Mouse (Mus musculus) right cerebral cortex, adult 2 months (tissue): ENCODE results near the gene Slc9c1.

ENCODE experiments used
- DNase-seq, 2 experiments: peaks; one replicate each; pipeline ENCODE4 v3.0.0; 2021 to 2022; ENCODE audit warnings: low spot score in 2 of 2

Slc9c1 gene

GRCm38 (mm10) chr16:45625342-45625741, 90.2 kb downstream of the Slc9c1 start:
- DNase-seq = no peak

DNA sequence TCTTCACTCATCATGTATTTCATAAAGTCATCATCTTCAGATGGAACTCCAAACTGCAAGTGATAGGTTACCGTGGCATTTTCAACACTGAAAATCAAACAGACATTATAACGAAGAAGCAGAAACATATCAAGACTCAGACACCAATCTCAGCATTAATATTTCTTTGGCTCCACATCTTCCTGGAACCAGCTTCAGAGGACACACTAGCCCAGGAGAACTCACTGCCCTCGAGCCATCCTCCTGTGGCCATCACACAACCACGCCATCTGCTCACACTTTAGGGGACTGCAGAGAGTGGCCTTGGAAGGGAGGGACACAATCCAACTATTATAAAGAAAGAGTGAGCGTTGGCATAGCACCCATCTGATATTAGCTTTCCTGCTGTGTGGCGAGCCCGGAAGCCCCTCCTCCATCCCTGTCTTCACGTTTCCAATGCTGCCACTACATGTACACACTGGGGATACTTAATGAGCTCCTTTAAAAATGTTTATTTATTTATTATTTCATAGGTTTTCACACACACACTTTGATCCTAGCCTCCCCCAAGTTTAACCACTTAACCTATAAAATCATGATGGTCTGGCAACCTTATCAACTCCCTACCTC, 94.5 kb downstream of the Slc9c1 start:
- no peak for DNase-seq

GRCm38 (mm10) chr16:45630347-45630960, 95.3 kb downstream of the Slc9c1 start:
- DNase-seq = peak; percentile 74 to 76

GRCm38 (mm10) chr16:45632420-45632819, 97.3 kb downstream of the Slc9c1 start:
- DNase-seq = no peak

- no peak for DNase-seq
Measured at GRCm38 (mm10) chr16:45635826-45636225, 100.7 kb downstream of the Slc9c1 start.

- no peak for DNase-seq
Measured at GRCm38 (mm10) chr16:45640070-45640762, 105.1 kb downstream of the Slc9c1 start.

DNA sequence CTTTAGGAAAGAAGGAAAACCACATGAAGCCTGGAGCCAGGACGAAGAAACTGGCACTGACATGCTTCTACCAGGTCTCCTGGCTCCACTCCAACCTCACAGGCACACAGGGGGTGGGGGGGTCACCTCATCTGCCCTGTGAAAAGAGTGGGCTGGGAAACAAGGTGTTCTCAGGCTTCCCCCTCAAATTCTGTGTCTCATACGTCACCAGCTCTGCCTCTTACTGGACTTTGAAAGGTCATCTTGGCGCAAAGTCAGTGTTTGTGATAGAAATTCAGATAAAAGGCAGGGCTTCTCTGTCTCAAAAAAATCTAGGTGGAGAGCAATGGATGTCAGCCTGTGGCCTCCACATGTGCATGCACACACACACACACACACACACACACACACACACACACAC, 106.2 kb downstream of the Slc9c1 start:
- DNase-seq = no peak

DNA sequence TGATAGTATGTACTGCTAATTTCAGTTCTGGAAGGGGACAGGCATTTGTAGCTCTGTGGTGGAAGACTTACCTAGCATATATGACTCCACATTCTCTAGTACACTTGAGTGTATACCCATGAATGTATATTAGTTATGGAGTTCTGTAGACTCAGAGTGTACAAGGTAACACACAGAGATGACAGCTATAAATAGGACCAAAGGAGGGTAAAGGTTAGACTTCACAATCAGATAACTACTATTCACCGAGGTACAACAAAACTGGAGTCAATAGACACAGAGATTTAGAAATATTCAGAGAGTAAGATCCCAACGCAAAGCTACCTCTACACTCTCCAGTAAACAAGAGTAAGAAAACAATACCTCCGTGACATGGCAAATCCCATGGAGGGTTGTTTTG, 108.8 kb downstream of the Slc9c1 start:
- DNase-seq = no peak

GRCm38 (mm10) chr16:45644380-45644779, 109.3 kb downstream of the Slc9c1 start:
- DNase-seq = no peak

DNA sequence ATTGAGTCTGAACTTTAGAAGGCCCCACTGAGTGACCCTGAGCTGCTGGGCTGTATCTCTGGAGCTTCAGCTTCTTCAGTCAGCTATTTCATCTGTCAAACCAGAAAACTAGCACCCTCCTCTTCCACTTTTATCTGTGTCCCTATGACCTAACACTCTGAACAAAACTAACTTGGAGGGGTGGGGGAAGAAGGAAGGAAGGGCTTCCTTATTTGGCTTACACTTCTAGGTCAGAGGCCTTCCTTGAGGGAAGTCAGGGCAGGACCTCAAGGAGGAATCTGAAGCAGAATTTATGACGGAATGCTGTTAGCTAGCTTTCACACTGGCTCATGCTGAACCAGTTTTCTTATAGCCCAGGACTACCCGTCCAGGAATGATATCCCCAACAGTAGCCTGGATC, 116.4 kb downstream of the Slc9c1 start:
- no peak for DNase-seq

- no peak for DNase-seq
Measured at GRCm38 (mm10) chr16:45653009-45653933, 118.2 kb downstream of the Slc9c1 start.

DNA sequence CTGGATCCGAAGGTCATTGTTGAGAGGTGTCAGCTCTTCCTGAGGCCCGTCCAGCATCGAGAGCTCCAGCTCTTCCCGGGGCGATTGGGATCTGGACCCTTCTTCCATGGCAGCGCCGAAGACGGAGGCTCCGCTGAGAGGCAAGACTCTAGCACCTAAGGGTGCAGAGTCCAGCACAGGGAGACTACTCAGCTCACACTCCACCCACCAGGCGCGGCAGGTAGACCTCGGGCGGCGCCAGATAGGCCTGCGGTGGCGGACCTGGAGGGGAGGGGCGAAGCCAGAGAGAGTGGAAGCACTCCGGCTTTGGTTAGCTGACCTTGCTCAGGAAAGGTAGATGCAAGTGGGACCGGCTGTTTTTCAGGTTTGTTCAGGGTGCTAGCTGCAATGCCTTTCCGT, 118.8 kb downstream of the Slc9c1 start, which contains the start of gene BC016579:
TSS of gene BC016579 (minus strand) at position 135 of the 399 bp plus-strand sequence.
- DNase-seq = no peak

DNA sequence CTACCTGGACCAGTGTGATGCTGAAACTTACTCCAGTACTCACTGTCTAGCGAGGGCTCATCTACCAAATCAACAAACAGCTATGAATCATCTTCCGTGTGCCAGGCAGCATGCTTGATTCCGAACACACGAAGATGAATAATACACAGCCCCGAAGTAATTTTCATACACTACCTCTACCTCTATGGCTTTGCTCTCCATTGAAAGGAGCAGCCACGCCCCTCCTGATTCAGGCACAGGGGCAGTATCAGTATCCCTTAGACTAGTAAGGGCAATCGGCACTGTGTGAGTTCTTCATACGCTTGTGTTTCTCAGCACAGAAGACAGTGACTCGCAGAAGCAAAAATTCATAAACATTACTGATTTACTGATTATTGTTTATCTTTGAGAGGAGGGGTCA, 119.4 kb downstream of the Slc9c1 start:
- DNase-seq = no peak
